Mouse (Mus musculus) neural tube, embryonic 15.5 days (tissue): ENCODE results near the gene Cd2bp2. TPM values are rescaled to one million over a fixed set of nuclear protein-coding genes. Genes with fewer than 3 reads are reported as not detected.
A peak's percentile ranks its signal among the peaks of the same experiment; 100 is the strongest.

Experiments
- ATAC-seq: fragments of 200-750 bp; cut with Nextera tagmentation; 2 replicates; pipeline ENCODE4 v1.8.0; 2017; ENCODE audit warnings: mild to moderate bottlenecking, moderate TSS enrichment, moderate library complexity; ENCODE audit not compliant: low FRiP score
- H3K27ac ChIP-seq: fragments of 300-500 bp; sonication (generic); replicated peaks from 2 replicates; pipeline ENCODE4 v1.5.1; 2015; ENCODE audit warnings: mild to moderate bottlenecking, inconsistent platforms
- H3K27me3 ChIP-seq: fragments of 300-500 bp; sonication (generic); replicated peaks from 2 replicates; pipeline ENCODE4 v1.6.1; 2015; ENCODE audit warnings: inconsistent platforms
- H3K36me3 ChIP-seq: fragments of 300-500 bp; sonication (generic); 2 replicates; pipeline ENCODE4 v1.6.1; 2015; ENCODE audit warnings: inconsistent platforms
- H3K4me1 ChIP-seq: fragments of 300-500 bp; sonication (generic); 2 replicates; pipeline ENCODE4 v1.6.1; 2015; ENCODE audit warnings: inconsistent platforms
- H3K4me2 ChIP-seq: fragments of 300-500 bp; sonication (generic); 2 replicates; pipeline ENCODE4 v1.6.1; 2015; ENCODE audit warnings: inconsistent platforms, mild to moderate bottlenecking, moderate library complexity
- H3K4me3 ChIP-seq: fragments of 300-500 bp; sonication (generic); replicated peaks from 2 replicates; pipeline ENCODE4 v1.5.1; 2015; ENCODE audit warnings: mild to moderate bottlenecking, inconsistent platforms
- H3K9ac ChIP-seq: fragments of 300-500 bp; sonication (generic); replicated peaks from 2 replicates; pipeline ENCODE4 v1.6.1; 2015; ENCODE audit warnings: mild to moderate bottlenecking, inconsistent platforms
- H3K9me3 ChIP-seq: fragments of 300-500 bp; sonication (generic); replicated peaks from 2 replicates; pipeline ENCODE4 v1.6.1; 2016; ENCODE audit warnings: inconsistent platforms
- WGBS: fragments of 180-500 bp; shearing (Covaris S2); methylation state at CpG from one replicate; pipeline ENCODE4 v1.1.7; 2015; ENCODE audit warnings: mixed read lengths; 5-methylcytosine and 5-hydroxymethylcytosine counted together
- polyA plus RNA-seq: library from polyadenylated mRNA; unstranded; fragments of >200 nt; fragmentation: Nextera tagmentation; extraction: Ambion mirVana; gene quantifications from 2 replicates; pipeline ENCODE4 v1.2.1, GENCODE M21; 2015

Cd2bp2 gene
- polyA plus RNA-seq, 1 experiment from 2014 or later, result 64.2 TPM

- Histone ChIP-seq H3K4me3 (peak overlapping the region; percentile 99), H3K9ac (peak overlapping the region; percentile 98; the same call in 1 of the 2 replicates), H3K4me1 (peaks cover 42% of the 10 kb centered on the region), H3K4me2 (peak overlapping the region; percentile 71), H3K9me3 (no peaks in the 10 kb centered on the region), H3K27me3 (no peaks in the 10 kb centered on the region), H3K36me3 (peaks cover 14% of the 10 kb centered on the region), H3K27ac (0 out of 2 replicates have a peak overlapping the region, but pooled peaks have one; percentile 97)
- no peak for ATAC-seq
- 50% methylated on average over 3 of the region's 3 CpGs for WGBS
Measured at GRCm38 (mm10) chr7:127231376-127231775, 35.5 kb upstream of the Cd2bp2 start.

DNA sequence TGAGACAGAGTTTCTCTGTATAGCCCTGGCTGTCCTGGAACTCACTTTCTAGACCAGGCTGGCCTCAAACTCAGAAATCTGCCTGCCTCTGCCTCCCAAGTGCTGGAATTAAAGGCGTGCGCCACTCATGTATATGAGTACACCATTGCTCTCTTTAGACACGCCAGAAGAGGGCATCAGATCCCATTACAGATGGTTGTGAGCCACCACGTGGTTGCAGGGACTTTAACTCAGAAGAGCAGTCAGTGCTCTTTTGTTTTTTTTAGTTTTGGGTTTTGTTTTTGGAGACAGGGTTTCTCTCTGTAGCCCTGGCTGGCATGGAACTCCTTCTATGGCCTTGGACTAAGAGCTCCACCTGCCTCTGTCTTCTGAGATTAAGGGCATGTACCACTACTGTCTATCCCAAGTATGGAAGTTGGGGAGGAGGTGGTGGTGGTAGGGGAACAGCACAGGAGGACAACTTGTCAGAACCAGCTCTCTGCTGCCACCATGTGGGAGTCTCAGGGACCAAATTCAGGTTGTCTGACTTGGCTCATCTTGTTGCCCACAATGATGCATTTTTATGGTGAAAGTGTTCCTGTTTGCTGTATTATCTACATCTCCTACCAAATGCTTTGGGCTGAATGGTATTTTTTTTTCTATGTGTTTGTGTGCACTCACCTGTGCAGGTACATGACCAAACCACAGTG, 32.9 kb upstream of the Cd2bp2 start:
- Histone ChIP-seq H3K4me1 (peaks cover 29% of the 10 kb centered on the region), H3K4me3 (no peak overlapping the region), H3K27me3 (no peaks in the 10 kb centered on the region), H3K36me3 (no peaks in the 10 kb centered on the region), H3K27ac (no peak overlapping the region), H3K4me2 (no peak overlapping the region), H3K9me3 (no peaks in the 10 kb centered on the region), H3K9ac (no peak overlapping the region)
- ATAC-seq, result no peak
- WGBS, result 66% methylated on average over 4 of the region's 4 CpGs

- Histone ChIP-seq H3K36me3 (no peaks in the 10 kb centered on the region), H3K27ac (no peak overlapping the region), H3K27me3 (no peaks in the 10 kb centered on the region), H3K9me3 (no peaks in the 10 kb centered on the region), H3K4me3 (no peak overlapping the region), H3K4me1 (peaks cover 11% of the 10 kb centered on the region), H3K9ac (no peak overlapping the region), H3K4me2 (no peak overlapping the region)
- 89% methylated on average over 11 of the region's 11 CpGs for WGBS
- ATAC-seq, result no peak
Measured at GRCm38 (mm10) chr7:127225147-127225995, 29.5 kb upstream of the Cd2bp2 start.

- H3K27me3 ChIP-seq, result no peaks in the 10 kb centered on the region
- WGBS, result 97% methylated on average over 6 of the region's 6 CpGs
- H3K9ac ChIP-seq, result no peak overlapping the region
- no peaks in the 10 kb centered on the region for H3K36me3 ChIP-seq
- ATAC-seq, result no peak
- no peak overlapping the region for H3K27ac ChIP-seq
- H3K4me3 ChIP-seq, result no peak overlapping the region
- H3K4me1 ChIP-seq, result peaks cover 4% of the 10 kb centered on the region; the same call in 1 of the 2 replicates
- H3K4me2 ChIP-seq, result no peak overlapping the region
- H3K9me3 ChIP-seq, result no peaks in the 10 kb centered on the region
Measured at GRCm38 (mm10) chr7:127224616-127225015, 28.8 kb upstream of the Cd2bp2 start.

DNA sequence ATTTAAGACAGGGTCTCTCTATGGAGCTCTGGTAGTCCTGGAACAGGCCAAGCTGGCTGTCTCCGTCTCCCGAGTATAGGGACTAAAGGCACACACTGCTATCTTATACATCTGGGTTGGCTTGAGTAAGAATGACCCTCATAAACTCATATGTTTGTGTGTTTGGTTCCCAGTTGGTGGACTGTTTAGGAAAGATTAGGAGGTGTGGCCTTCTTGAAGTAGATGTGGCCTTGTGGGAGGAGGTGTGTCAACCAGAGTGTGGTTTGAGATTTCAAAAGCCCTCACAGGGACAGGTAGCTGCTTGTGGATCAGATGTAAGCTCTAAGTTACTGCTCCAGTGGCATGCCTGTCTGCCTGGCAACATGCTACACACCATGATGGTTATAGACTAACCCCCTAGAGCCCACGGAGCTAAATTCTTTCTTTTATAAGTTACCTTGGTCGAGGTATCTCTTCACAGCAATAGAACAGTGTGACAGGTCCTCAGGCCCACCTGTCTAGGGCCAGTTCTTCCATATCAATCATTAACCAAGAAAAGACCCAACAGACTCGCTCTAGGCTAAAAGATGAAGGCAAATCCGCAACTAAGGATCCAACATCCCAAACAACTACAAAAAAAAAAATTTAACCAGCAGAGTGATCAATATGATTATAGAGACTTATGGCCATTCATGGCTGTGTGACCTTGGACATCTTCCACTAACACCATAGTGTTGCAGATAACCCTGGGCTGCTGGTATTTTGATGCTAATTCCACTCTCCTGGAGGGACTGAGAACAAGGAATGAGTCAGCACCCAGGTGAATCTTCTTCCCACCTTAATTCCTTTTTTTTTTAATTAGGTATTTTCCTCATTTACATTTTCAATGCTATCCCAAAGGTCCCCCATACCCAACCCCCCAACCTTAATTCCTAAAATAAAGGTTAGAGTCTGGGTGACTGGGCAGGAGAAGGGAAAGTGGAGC, 27.9 kb upstream of the Cd2bp2 start:
- Histone ChIP-seq H3K27me3 (no peaks in the 10 kb centered on the region), H3K4me2 (no peak overlapping the region), H3K9ac (no peak overlapping the region), H3K4me3 (no peak overlapping the region), H3K9me3 (no peaks in the 10 kb centered on the region), H3K27ac (no peak overlapping the region), H3K4me1 (no peaks in the 10 kb centered on the region), H3K36me3 (no peaks in the 10 kb centered on the region)
- WGBS, result 91% methylated on average over 6 of the region's 6 CpGs
- no peak for ATAC-seq

DNA sequence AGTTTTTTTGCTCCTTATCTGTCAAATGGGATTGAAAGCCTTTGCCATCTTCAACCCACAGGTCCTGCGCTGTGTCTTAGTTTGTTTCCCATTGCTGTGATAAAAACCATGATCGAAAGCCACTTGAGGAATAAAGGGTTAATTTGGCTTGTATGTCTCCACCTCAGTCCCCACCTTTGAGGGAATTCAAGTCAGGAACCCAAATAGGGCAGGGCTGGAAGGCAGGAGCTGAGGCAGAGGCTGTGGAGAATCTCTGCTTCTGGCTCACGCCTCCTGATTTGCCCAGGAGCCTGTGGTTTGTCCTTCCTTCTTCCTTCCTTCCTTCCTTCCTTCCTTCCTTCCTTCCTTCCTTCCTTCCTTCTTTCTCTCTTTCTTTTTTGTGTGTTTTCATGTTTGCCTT, 27.3 kb upstream of the Cd2bp2 start:
- no peaks in the 10 kb centered on the region for H3K9me3 ChIP-seq
- no peak overlapping the region for H3K4me2 ChIP-seq
- no peaks in the 10 kb centered on the region for H3K27me3 ChIP-seq
- WGBS, result over 99% methylated on average over 3 of the region's 3 CpGs
- H3K36me3 ChIP-seq, result no peaks in the 10 kb centered on the region
- no peak overlapping the region for H3K9ac ChIP-seq
- no peak overlapping the region for H3K4me3 ChIP-seq
- H3K4me1 ChIP-seq, result no peaks in the 10 kb centered on the region
- no peak overlapping the region for H3K27ac ChIP-seq
- ATAC-seq, result no peak

- Histone ChIP-seq H3K4me3 (no peak overlapping the region), H3K9ac (no peak overlapping the region), H3K36me3 (no peaks in the 10 kb centered on the region), H3K27ac (no peak overlapping the region), H3K9me3 (no peaks in the 10 kb centered on the region), H3K4me2 (no peak overlapping the region), H3K27me3 (no peaks in the 10 kb centered on the region), H3K4me1 (peaks cover 2% of the 10 kb centered on the region)
- WGBS, result 88% methylated on average over 6 of the region's 6 CpGs
- ATAC-seq, result no peak
Measured at GRCm38 (mm10) chr7:127220440-127220839, 24.6 kb upstream of the Cd2bp2 start.

DNA sequence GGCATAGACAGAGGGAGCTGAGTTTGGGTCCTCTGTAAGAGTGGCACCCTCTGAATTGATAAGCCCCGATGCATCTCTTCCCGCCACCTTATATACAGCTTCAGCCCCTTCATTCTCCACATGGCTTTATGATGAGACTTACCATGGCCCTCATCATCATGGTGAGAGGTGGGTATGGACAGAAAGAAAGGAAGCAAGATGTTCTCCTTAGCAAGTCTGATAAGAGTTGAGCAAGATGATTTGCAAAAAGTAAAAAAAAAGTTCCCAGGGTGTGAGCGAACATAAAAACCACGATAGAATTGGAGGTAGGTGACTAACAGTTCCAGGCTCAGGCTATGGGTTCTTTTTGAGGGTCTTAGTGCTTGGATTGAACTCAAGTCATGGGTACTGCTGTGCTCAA, 22.8 kb upstream of the Cd2bp2 start:
- ATAC-seq, result no peak
- no peaks in the 10 kb centered on the region for H3K9me3 ChIP-seq
- no peak overlapping the region for H3K4me2 ChIP-seq
- WGBS, result 94% methylated on average over 4 of the region's 4 CpGs
- H3K36me3 ChIP-seq, result no peaks in the 10 kb centered on the region
- H3K9ac ChIP-seq, result no peak overlapping the region
- peaks cover 8% of the 10 kb centered on the region for H3K27me3 ChIP-seq
- no peak overlapping the region for H3K27ac ChIP-seq
- H3K4me3 ChIP-seq, result no peak overlapping the region
- peaks cover 8% of the 10 kb centered on the region for H3K4me1 ChIP-seq

- Histone ChIP-seq H3K9me3 (no peaks in the 10 kb centered on the region), H3K4me2 (no peak overlapping the region), H3K27ac (no peak overlapping the region), H3K9ac (no peak overlapping the region), H3K4me3 (no peak overlapping the region), H3K27me3 (peaks cover 10% of the 10 kb centered on the region), H3K36me3 (no peaks in the 10 kb centered on the region), H3K4me1 (peaks cover 8% of the 10 kb centered on the region)
- 81% methylated on average over 10 of the region's 10 CpGs for WGBS
- no peak for ATAC-seq
Measured at GRCm38 (mm10) chr7:127217901-127218642, 22.2 kb upstream of the Cd2bp2 start.

GRCm38 (mm10) chr7:127217475-127217874, 21.6 kb upstream of the Cd2bp2 start:
- Histone ChIP-seq H3K27ac (no peak overlapping the region), H3K9ac (no peak overlapping the region), H3K4me3 (no peak overlapping the region), H3K27me3 (peaks cover 10% of the 10 kb centered on the region), H3K9me3 (no peaks in the 10 kb centered on the region), H3K4me2 (no peak overlapping the region), H3K36me3 (no peaks in the 10 kb centered on the region), H3K4me1 (peaks cover 8% of the 10 kb centered on the region)
- WGBS, result 92% methylated on average over 6 of the region's 6 CpGs
- no peak for ATAC-seq

DNA sequence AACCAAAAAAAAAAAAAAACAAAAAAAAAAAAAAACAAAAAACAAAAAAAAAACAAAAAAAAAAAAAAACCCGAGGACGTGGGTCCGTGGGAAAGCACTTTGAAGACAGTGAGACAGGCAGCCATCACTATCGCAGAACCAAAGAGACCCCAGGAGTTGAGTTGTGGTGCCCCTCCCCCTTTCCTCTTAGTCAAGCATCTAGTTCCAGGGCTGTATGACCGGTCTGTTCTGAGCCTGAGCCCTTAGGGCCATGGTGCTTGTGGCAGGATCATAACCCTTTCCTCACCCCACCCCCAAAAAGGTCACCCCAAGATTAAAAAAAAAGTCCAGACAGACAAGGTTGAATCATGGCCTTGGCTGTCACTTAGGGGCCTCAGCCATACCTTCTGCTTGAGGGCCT, 20.5 kb upstream of the Cd2bp2 start:
- Histone ChIP-seq H3K4me3 (no peak overlapping the region), H3K4me2 (no peak overlapping the region), H3K27ac (no peak overlapping the region), H3K9ac (no peak overlapping the region), H3K27me3 (peaks cover 10% of the 10 kb centered on the region), H3K36me3 (no peaks in the 10 kb centered on the region), H3K4me1 (peaks cover 8% of the 10 kb centered on the region), H3K9me3 (no peaks in the 10 kb centered on the region)
- ATAC-seq, result no peak
- WGBS, result 91% methylated on average over 5 of the region's 5 CpGs
